Mouse (Mus musculus) forebrain, embryonic 12.5 days (tissue): ENCODE results near the gene Cdh20. TPM values are rescaled to one million over a fixed set of nuclear protein-coding genes. Genes with fewer than 3 reads are reported as not detected.

ENCODE experiments used
- ATAC-seq: fragments of 200-750 bp; cut with Nextera tagmentation; 2 replicates; pipeline ENCODE4 v1.8.0; 2017; ENCODE audit warnings: moderate TSS enrichment; ENCODE audit not compliant: low FRiP score
- H3K27ac ChIP-seq: fragments of 300-500 bp; sonication (generic); 2 replicates; pipeline ENCODE4 v1.5.1; 2016; ENCODE audit warnings: mild to moderate bottlenecking
- H3K27me3 ChIP-seq: fragments of 300-500 bp; sonication (generic); 2 replicates; pipeline ENCODE4 v1.6.1; 2016; ENCODE audit warnings: mild to moderate bottlenecking
- H3K36me3 ChIP-seq: fragments of 300-500 bp; sonication (generic); replicated peaks from 2 replicates; pipeline ENCODE4 v1.6.1; 2016; ENCODE audit warnings: mild to moderate bottlenecking
- H3K4me1 ChIP-seq: fragments of 300-500 bp; sonication (generic); 2 replicates; pipeline ENCODE4 v1.6.1; 2016
- H3K4me2 ChIP-seq: fragments of 300-500 bp; sonication (generic); 2 replicates; pipeline ENCODE4 v1.6.1; 2016; ENCODE audit warnings: mild to moderate bottlenecking, moderate library complexity
- H3K4me3 ChIP-seq: fragments of 300-500 bp; sonication (generic); replicated peaks from 2 replicates; pipeline ENCODE4 v1.5.1; 2016; ENCODE audit warnings: mild to moderate bottlenecking
- H3K9ac ChIP-seq: fragments of 300-500 bp; sonication (generic); 2 replicates; pipeline ENCODE4 v1.6.1; 2016; ENCODE audit warnings: mild to moderate bottlenecking
- H3K9me3 ChIP-seq: fragments of 300-500 bp; sonication (generic); 2 replicates; pipeline ENCODE4 v1.6.1; 2016
- WGBS: fragments of 180-500 bp; shearing (Covaris S2); methylation state at CpG from one replicate; pipeline ENCODE4 v1.1.7; 2016; 5-methylcytosine and 5-hydroxymethylcytosine counted together
- polyA plus RNA-seq: library from polyadenylated mRNA; unstranded; fragments of >200 nt; fragmentation: Nextera tagmentation; extraction: Ambion mirVana; gene quantifications from 2 replicates; pipeline ENCODE4 v1.2.1, GENCODE M21; 2016

The Cdh20 gene
- polyA plus RNA-seq, result 0.70 and 0.78 TPM in 2 replicates

DNA sequence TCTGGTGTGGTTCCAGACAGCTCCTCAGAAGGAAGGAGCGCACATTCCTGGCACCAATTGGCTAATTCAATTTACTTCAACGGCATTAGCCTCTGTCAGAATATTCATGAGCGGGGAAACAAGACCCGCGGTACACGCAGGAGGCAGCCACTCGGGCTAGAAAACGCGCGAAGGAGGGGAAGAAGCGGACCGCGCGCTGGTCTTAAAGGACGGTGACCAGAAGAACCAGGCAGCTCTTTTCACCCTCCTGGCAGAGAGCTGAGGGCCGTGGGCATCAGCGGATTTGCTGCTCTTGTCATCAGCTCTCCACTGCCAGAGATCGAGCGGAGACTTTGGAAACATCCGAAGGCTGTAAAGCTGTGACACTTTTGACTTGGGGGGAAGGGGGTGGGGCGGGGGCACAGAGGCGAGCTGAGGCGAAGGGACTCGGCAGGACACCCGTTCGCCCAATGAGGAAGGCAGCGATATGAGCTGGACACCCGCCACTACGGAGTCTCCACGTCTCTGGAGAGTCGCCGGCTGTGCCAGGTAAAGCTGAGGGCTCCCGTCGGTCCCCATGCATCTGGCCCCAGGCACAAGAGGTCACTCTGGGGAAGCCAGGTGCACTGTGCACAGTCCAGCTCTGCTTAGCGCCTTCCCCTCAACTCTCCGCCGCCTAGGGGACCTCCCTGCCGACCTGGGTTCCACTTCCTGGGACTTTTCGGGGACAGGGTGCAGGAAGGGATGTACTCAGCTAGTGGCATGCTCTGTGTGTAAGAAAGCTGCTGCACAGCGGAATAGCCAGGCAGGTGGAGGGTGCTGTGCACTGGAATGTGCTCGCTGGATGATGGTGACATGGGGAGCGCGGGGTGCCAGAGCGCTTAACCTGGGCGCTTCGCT, at the start of gene Cdh20:
Cdh20 (plus strand) TSS at position 159 of the 879 bp plus-strand sequence.
- Histone ChIP-seq H3K4me2 (peak within 1 kb of the TSS; percentile 98), H3K9ac (peak within 1 kb of the TSS; percentile 61), H3K9me3 (no peaks in the 10 kb centered on the region), H3K27me3 (peaks cover 17% of the 10 kb centered on the region; the same call in 1 of the 2 replicates), H3K4me1 (peaks cover 16% of the 10 kb centered on the region), H3K27ac (no peak within 1 kb of the TSS), H3K36me3 (no peaks in the 10 kb centered on the region), H3K4me3 (peak within 1 kb of the TSS; percentile 58)
- 1% methylated on average over 46 of the region's 46 CpGs for WGBS
- peak; percentile 80 for ATAC-seq

DNA sequence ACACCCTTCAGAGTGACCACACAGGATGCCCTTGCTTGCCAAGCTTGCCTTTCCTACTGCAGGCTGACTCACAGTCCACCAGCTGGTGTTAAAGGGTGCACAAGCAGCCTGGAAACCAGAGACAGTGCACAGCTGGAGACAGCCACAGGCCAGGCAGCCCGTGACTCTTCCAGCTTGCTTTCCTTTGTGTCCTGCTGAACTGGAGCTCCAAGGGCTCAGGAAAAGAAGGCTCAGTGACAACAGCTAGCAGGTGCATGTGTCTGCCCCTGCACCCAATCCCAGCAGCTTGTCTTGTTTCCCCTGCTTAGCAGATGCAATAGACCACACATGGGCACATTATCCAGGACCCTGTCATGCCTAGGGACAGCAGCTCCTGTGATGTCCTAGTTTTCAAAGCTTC, 21.5 kb upstream of the Cdh20 start:
- Histone ChIP-seq H3K4me2 (no peak overlapping the region), H3K27me3 (no peaks in the 10 kb centered on the region), H3K9ac (no peak overlapping the region), H3K9me3 (no peaks in the 10 kb centered on the region), H3K4me3 (no peak overlapping the region), H3K27ac (peak overlapping the region; percentile 37; the same call in 1 of the 2 replicates), H3K4me1 (peaks cover 14% of the 10 kb centered on the region), H3K36me3 (no peaks in the 10 kb centered on the region)
- 11% methylated on average over 1 of the region's 1 CpGs for WGBS
- ATAC-seq, result peak; percentile 82; the same call in 1 of the 2 replicates

DNA sequence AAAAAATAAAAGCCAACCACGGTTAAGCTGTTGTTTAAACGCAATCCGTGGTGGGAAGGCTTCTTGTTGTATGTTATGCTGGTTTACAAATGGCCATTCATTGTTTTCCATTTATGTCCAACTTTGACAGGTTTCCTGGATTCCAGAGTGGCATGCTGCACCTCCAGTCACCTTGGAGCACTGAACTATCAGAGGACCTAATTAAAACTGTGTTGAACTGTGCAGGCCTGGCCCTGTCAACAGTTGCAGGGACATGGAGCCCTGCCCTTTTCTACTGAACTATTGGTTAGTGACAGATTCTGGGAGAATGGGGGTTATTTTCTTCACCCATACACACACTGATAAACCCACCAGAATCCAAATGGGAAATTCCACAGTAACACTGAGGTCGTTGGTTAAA, 20.9 kb upstream of the Cdh20 start:
- no peak overlapping the region for H3K4me2 ChIP-seq
- H3K4me3 ChIP-seq, result no peak overlapping the region
- no peak for ATAC-seq
- H3K36me3 ChIP-seq, result no peaks in the 10 kb centered on the region
- no peak overlapping the region for H3K9ac ChIP-seq
- H3K9me3 ChIP-seq, result no peaks in the 10 kb centered on the region
- H3K27ac ChIP-seq, result no peak overlapping the region
- peaks cover 14% of the 10 kb centered on the region for H3K4me1 ChIP-seq
- WGBS, result 39% methylated on average over 4 of the region's 4 CpGs
- H3K27me3 ChIP-seq, result no peaks in the 10 kb centered on the region

DNA sequence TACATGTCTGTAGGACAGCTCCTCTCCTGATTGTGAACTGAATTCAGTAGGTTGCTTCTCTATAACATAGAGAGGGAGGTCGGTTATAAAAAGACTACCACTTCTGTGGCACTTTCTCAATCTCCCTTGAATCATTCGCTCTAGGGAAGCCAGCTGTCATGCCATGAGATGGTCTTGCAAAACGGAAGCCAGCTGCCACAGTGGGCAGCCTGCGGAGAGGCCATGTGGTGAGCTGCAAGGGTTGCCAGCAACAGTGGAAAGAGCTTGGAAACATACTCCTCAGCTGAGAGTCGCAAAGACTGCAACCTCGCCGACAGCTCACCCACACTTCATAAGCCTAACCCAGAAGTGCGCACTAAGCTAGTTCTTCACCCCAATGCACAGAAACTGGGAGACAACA, 13.8 kb upstream of the Cdh20 start:
- H3K9me3 ChIP-seq, result no peaks in the 10 kb centered on the region
- no peaks in the 10 kb centered on the region for H3K4me1 ChIP-seq
- 81% methylated on average over 8 of the region's 8 CpGs for WGBS
- H3K9ac ChIP-seq, result no peak overlapping the region
- 0 out of 2 replicates have a peak, but pooled peaks have one; percentile 23 for ATAC-seq
- no peak overlapping the region for H3K4me3 ChIP-seq
- no peak overlapping the region for H3K27ac ChIP-seq
- no peaks in the 10 kb centered on the region for H3K27me3 ChIP-seq
- H3K4me2 ChIP-seq, result no peak overlapping the region
- H3K36me3 ChIP-seq, result no peaks in the 10 kb centered on the region

DNA sequence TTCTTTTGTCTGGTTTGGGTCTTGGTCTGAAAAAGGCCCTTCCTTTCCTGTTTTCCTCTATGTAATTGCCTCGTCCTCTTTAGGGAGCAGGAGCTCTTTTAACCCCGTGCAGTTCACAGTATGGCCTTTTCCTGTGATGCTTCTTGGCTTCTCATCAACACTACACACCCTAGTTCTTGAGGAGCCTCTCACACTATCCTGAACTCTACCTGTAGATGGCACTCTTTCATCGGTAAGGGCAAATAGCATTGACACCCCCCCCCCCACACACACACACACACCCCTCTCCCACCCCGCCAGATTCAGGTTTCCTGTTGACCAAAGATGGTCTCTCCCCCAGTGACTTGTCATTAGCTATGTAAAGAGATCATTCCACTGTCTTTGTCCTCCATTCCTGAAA, 12.4 kb upstream of the Cdh20 start:
- Histone ChIP-seq H3K4me3 (no peak overlapping the region), H3K27ac (no peak overlapping the region), H3K9ac (no peak overlapping the region), H3K27me3 (no peaks in the 10 kb centered on the region), H3K36me3 (no peaks in the 10 kb centered on the region), H3K9me3 (no peaks in the 10 kb centered on the region), H3K4me2 (no peak overlapping the region), H3K4me1 (no peaks in the 10 kb centered on the region)
- 37% methylated on average over 4 of the region's 4 CpGs for WGBS
- no peak for ATAC-seq

DNA sequence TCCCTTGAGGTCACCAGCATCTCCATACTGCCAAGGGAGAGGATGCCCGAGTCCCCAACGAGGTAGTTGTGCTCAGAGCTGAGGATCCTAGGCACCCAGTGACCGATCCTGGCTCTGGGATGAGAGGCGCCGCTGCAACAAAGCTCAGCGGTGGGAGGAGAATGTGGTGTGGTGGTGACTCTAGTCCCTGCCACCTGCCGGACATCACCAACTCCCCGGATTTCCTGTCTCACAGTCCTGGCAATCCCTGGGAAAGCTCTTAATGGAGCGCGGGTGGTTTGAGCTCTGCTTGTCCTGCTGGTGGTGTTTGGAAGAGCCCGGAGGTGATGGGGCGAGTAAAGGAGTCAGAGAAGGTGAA, 900 bp downstream of the Cdh20 start:
- Histone ChIP-seq H3K9me3 (no peaks in the 10 kb centered on the region), H3K36me3 (no peaks in the 10 kb centered on the region), H3K4me2 (peak overlapping the region; percentile 98), H3K27ac (no peak overlapping the region), H3K4me1 (peaks cover 16% of the 10 kb centered on the region), H3K27me3 (peaks cover 17% of the 10 kb centered on the region; the same call in 1 of the 2 replicates), H3K9ac (peak overlapping the region; percentile 61), H3K4me3 (peak overlapping the region; percentile 58)
- peak; percentile 62 for ATAC-seq
- WGBS, result under 1% methylated on average over 12 of the region's 12 CpGs

DNA sequence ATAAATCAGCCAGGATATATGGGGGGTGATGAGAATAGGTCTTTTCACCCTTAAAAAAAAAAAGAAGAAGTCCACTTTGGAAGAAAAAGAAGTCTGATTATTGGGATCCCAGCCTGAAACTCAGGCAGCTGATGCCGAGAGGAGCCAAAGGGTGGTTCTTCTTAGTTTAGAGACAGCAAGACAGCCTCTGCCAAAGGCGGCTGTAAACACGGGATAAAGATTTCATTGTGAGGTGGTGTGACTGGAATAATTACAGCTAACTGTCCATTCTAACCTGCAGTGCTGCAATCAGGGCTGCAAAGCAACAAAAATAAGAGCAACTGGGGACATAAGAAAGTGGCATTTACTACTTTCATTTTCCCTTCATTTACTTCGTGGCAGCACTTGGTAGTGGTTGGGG, 3.6 kb downstream of the Cdh20 start:
- H3K27me3 ChIP-seq, result peaks cover 17% of the 10 kb centered on the region; the same call in 1 of the 2 replicates
- no peak overlapping the region for H3K27ac ChIP-seq
- 51% methylated on average over 4 of the region's 4 CpGs for WGBS
- H3K4me1 ChIP-seq, result peaks cover 16% of the 10 kb centered on the region
- H3K9me3 ChIP-seq, result no peaks in the 10 kb centered on the region
- no peaks in the 10 kb centered on the region for H3K36me3 ChIP-seq
- no peak overlapping the region for H3K4me2 ChIP-seq
- ATAC-seq, result no peak
- H3K4me3 ChIP-seq, result no peak overlapping the region
- H3K9ac ChIP-seq, result no peak overlapping the region

DNA sequence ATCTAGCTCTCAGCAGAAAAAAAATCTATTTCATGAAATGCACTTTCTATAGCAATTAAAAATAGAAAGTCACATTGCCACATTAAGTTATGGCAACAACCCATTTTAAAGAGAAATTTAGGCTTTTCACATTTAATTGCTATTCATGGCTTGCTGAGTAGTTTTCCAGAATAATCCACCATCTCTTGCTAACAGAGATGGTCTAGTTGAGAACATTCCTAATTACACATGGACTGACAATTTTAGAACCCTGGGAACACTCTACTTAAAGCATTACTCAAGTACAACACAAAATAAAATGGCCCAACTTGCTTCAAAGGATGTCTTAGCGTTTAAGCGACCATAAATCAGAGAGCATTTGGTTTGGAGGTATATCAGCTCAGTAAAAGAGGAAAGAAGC, 4.9 kb downstream of the Cdh20 start:
- Histone ChIP-seq H3K9ac (no peak overlapping the region), H3K36me3 (no peaks in the 10 kb centered on the region), H3K4me3 (no peak overlapping the region), H3K9me3 (no peaks in the 10 kb centered on the region), H3K4me1 (peaks cover 13% of the 10 kb centered on the region), H3K27ac (no peak overlapping the region), H3K27me3 (peaks cover 17% of the 10 kb centered on the region; the same call in 1 of the 2 replicates), H3K4me2 (no peak overlapping the region)
- 90% methylated on average over 2 of the region's 2 CpGs for WGBS
- ATAC-seq, result no peak

DNA sequence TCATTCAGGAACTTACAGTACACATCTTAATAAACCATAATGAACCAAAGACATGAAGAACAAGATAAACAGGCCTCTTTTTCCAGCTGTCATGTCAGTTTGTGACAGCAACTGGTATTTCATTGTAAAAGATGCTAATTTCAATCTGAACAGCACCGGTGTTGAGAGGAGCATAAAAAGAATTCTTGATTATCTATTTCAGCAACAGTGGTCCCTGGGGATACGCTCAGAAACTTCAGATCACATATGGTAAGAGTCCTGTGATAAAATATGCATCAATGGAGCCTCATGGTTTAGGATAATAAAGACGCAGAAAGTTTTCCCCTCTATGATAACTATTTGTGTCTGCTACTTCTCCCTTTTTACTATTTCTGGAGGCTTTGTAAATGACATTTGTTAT, 25.2 kb downstream of the Cdh20 start:
- Histone ChIP-seq H3K4me3 (no peak overlapping the region), H3K4me1 (peaks cover 3% of the 10 kb centered on the region; the same call in 1 of the 2 replicates), H3K36me3 (no peaks in the 10 kb centered on the region), H3K27me3 (no peaks in the 10 kb centered on the region), H3K9ac (no peak overlapping the region), H3K4me2 (no peak overlapping the region), H3K27ac (no peak overlapping the region), H3K9me3 (no peaks in the 10 kb centered on the region)
- ATAC-seq, result no peak
- 63% methylated on average over 3 of the region's 3 CpGs for WGBS

DNA sequence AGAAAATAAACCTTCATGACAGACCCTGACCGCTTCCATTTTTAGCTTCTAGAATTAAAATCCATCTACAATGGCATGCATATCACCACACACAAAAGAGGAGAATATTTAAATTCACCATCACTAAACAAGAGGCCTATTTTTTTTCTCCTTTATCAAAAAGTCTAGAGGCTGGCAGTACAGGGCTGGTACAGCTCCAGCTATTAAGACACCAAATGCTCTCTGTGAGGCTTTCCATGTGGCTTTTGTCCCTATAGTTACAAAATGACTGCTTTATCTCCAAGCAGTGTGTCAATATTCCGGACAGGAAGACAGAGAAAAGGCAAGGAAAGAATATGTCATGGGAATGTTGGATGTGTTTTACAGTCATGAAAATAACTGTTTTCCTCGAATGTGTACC, 27.8 kb downstream of the Cdh20 start:
- Histone ChIP-seq H3K9ac (no peak overlapping the region), H3K27ac (no peak overlapping the region), H3K27me3 (no peaks in the 10 kb centered on the region), H3K4me1 (peaks cover 3% of the 10 kb centered on the region; the same call in 1 of the 2 replicates), H3K9me3 (no peaks in the 10 kb centered on the region), H3K36me3 (no peaks in the 10 kb centered on the region), H3K4me3 (no peak overlapping the region), H3K4me2 (no peak overlapping the region)
- 61% methylated on average over 3 of the region's 3 CpGs for WGBS
- ATAC-seq, result no peak

DNA sequence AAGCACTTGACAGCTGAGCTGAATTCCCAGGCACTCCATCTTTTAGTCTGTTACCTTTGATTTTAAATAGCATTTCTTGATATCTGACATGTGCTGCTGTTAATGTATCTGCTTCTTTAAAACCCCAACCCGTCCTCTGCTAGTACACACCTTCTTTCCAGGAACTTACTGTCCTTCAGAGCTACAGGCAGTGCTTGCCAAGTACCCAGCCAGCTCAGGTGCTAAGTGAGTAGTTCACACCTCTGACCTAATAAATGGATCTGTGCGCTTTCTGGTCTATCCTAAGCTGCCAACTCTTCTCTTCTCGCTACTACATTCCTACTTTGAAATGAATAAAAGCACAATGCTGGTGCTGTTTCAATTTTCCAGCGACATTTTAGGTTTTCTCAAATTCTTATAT, 28.8 kb downstream of the Cdh20 start:
- peaks cover 3% of the 10 kb centered on the region; the same call in 1 of the 2 replicates for H3K4me1 ChIP-seq
- H3K4me2 ChIP-seq, result no peak overlapping the region
- H3K9me3 ChIP-seq, result no peaks in the 10 kb centered on the region
- H3K27ac ChIP-seq, result no peak overlapping the region
- no peak overlapping the region for H3K9ac ChIP-seq
- H3K27me3 ChIP-seq, result no peaks in the 10 kb centered on the region
- 84% methylated on average over 4 of the region's 4 CpGs for WGBS
- ATAC-seq, result no peak
- no peaks in the 10 kb centered on the region for H3K36me3 ChIP-seq
- H3K4me3 ChIP-seq, result no peak overlapping the region

DNA sequence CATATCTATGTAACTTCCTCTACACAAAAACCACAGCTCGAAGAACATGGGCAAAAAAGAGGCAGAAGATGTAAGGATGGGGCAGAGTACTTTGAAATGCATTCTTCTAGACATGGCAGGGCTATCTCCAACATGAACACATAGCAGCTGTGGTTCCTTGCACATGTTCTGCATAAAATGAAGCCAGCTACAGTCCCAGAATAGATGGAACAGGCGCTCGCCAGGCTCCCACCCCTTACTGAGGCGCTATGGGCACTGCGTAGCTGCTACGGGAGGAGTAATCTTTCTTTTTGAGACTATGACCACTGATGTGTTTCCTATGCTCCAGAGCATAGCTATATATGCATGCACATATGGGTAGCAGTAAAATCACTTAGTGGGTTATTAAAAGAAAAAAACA, 36.4 kb downstream of the Cdh20 start:
- H3K36me3 ChIP-seq, result no peaks in the 10 kb centered on the region
- H3K4me1 ChIP-seq, result peaks cover 6% of the 10 kb centered on the region; the same call in 1 of the 2 replicates
- WGBS, result 92% methylated on average over 6 of the region's 6 CpGs
- H3K9ac ChIP-seq, result no peak overlapping the region
- ATAC-seq, result no peak
- no peak overlapping the region for H3K4me2 ChIP-seq
- no peaks in the 10 kb centered on the region for H3K9me3 ChIP-seq
- H3K4me3 ChIP-seq, result no peak overlapping the region
- no peaks in the 10 kb centered on the region for H3K27me3 ChIP-seq
- no peak overlapping the region for H3K27ac ChIP-seq

DNA sequence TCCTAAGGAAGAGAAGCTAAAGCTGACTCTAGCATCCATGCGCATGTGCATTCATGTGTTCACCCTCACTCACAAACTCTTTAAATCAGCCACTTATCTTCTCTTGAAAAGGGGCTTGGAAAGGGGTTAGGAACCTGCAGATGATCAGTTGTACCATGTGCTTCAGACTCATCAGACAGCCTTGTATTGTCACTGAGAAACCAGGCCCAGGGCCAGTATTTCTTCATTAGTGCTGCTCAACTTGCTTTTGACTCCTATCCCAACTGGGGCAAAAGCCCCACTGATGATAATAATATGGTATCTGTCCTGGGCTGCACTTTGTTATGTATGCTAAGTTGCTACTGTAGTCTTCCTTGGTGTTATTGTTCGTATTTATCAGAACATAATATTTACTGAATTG, 38.9 kb downstream of the Cdh20 start:
- WGBS, result 84% methylated on average over 2 of the region's 2 CpGs
- Histone ChIP-seq H3K36me3 (no peaks in the 10 kb centered on the region), H3K27ac (no peak overlapping the region), H3K4me2 (no peak overlapping the region), H3K4me3 (no peak overlapping the region), H3K4me1 (peaks cover 6% of the 10 kb centered on the region; the same call in 1 of the 2 replicates), H3K9ac (no peak overlapping the region), H3K27me3 (no peaks in the 10 kb centered on the region), H3K9me3 (no peaks in the 10 kb centered on the region)
- no peak for ATAC-seq
